Mouse (Mus musculus): ENCODE results near the gene Fggy. TPM values are rescaled to one million over a fixed set of nuclear protein-coding genes. Genes with fewer than 3 reads are reported as not detected.

Fggy gene
- total RNA-seq (2021) = 10 to 100 TPM; 15.7 to 18.3 TPM
- long read RNA-seq, experiment 1, transcript Fggy-202 (16 exons, 1,891 nt) = major isoform, 5 of 13 reads
- long read RNA-seq, experiment 1, partial matches to known transcripts = 0 of 13 reads
- long read RNA-seq, experiment 1, other reads (novel, unspliced or antisense) = 8 of 13 reads
- long read RNA-seq, experiment 2, partial matches to known transcripts = 1 of 13 reads
- long read RNA-seq, experiment 2, other reads (novel, unspliced or antisense) = 8 of 13 reads

DNA sequence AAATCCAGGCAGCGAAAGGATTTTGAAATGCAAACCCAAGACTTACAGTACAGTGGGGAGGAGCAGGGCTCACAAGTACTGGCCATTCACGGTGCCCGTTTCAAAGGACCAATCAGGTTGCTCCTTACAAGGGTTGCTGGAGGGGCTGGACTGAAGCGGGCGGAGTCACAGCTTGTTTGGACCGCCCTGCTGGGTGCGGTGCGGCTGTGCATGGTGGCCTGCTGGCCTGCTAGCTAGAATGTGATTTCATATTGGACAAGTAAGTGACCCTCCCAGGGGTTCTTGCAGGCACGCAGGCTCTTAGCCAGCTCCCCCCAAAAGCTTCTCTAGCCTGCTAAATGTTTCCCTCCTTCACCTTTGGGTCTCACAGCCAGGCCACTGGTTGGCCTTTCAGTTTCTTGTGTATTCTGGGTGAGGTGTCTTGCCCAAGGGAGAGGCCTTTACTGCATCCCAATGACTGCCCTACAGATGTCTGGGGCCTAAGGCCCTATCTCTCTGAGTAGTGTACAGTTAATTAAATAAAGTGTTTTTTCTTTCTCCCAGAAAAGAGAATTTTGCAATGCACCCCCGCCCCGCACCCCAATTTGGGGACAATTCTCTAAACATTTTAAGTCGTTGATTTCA, at the start of gene Fggy:
TSS of gene Fggy (plus strand) at position 175 of the 624 bp plus-strand sequence.
- DNase-seq (ENCODE audit: extremely low spot score in 1 of 2, low spot score in 2 of 2) = peak; percentile 96 to 99
- H3K4me3 ChIP-seq = peak within 1 kb of the TSS; percentile 67
- H3K27ac ChIP-seq = peak within 1 kb of the TSS; percentile 91
- TF ChIP-seq CTCF (IDR thresholded peaks at IDR 0.05) = peak; percentile 37
- intact Hi-C loops (cut with DNase I) = loop anchor here (1.0 kb wide), 1 partner anchor 504 kb away; no protein-coding TSS in a partner anchor

GRCm38 (mm10) chr4:95507946-95508311, 49.4 kb upstream of the Fggy start:
- Histone ChIP-seq H3K27ac (no peak overlapping the region), H3K4me3 (no peak overlapping the region)
- DNase-seq (ENCODE audit: extremely low spot score in 1 of 2, low spot score in 2 of 2) = no peak
- TF ChIP-seq CTCF (IDR thresholded peaks at IDR 0.05) = no peak
- intact Hi-C loops (cut with DNase I) = no loop called here

GRCm38 (mm10) chr4:95518382-95518781, 38.9 kb upstream of the Fggy start:
- Histone ChIP-seq H3K4me3 (no peak overlapping the region), H3K27ac (no peak overlapping the region)
- no peak for TF ChIP-seq CTCF (IDR thresholded peaks at IDR 0.05)
- intact Hi-C loops (cut with DNase I) = no loop called here
- no peak for DNase-seq (ENCODE audit: extremely low spot score in 1 of 2, low spot score in 2 of 2)

GRCm38 (mm10) chr4:95519975-95520642, 37.2 kb upstream of the Fggy start:
- Histone ChIP-seq H3K27ac (no peak overlapping the region), H3K4me3 (no peak overlapping the region)
- TF ChIP-seq CTCF (IDR thresholded peaks at IDR 0.05) = no peak
- intact Hi-C loops (cut with DNase I) = no loop called here
- no peak for DNase-seq (ENCODE audit: extremely low spot score in 1 of 2, low spot score in 2 of 2)

DNA sequence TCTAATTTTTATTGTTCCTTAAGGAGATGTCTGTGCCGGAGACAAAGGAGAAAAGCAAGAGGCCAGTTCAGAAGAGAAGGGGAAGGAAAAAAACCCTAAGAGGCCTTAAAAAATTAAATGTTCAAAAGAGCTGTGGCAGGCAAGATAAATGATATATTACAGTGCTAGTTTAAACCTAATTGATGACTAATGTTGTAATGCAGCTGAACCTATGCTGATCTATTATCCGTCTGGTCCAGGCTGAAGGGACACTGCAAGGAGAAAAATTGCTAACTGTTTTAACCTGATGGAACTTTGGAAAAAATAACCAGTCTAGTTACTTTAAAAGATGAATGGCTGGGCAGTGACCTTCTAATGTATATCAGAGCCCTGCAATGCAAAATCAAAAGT, 36.7 kb upstream of the Fggy start:
- Histone ChIP-seq H3K27ac (no peak overlapping the region), H3K4me3 (no peak overlapping the region)
- no peak for DNase-seq (ENCODE audit: extremely low spot score in 1 of 2, low spot score in 2 of 2)
- intact Hi-C loops (cut with DNase I) = no loop called here
- TF ChIP-seq CTCF (IDR thresholded peaks at IDR 0.05) = no peak

- no peak for TF ChIP-seq CTCF (IDR thresholded peaks at IDR 0.05)
- Histone ChIP-seq H3K4me3 (no peak overlapping the region), H3K27ac (no peak overlapping the region)
- intact Hi-C loops (cut with DNase I) = no loop called here
- DNase-seq (ENCODE audit: extremely low spot score in 1 of 2, low spot score in 2 of 2) = no peak
Observed at GRCm38 (mm10) chr4:95526588-95526987, 30.7 kb upstream of the Fggy start.

DNA sequence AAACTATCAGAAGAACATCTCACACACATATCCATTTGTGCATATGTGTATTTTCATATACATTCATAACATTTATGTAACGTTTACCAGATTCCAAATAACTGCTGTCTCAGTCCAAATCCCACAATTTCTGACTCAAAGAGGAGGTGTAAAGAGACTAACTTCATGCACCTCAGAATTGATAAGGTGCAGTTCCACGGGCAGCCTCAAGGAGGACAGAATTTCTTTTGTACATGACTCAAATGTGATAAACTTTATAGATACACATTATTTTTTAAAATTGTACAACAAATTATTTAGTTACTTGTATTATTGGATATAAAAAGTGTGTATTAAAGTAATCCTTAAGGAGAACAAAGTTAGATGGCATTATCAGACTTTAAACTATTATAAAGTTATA, 26.6 kb upstream of the Fggy start:
- Histone ChIP-seq H3K4me3 (no peak overlapping the region), H3K27ac (no peak overlapping the region)
- no peak for DNase-seq (ENCODE audit: extremely low spot score in 1 of 2, low spot score in 2 of 2)
- TF ChIP-seq CTCF (IDR thresholded peaks at IDR 0.05) = peak; percentile 33
- intact Hi-C loops (cut with DNase I) = no loop called here

GRCm38 (mm10) chr4:95533946-95534345, 23.4 kb upstream of the Fggy start:
- intact Hi-C loops (cut with DNase I) = no loop called here

DNA sequence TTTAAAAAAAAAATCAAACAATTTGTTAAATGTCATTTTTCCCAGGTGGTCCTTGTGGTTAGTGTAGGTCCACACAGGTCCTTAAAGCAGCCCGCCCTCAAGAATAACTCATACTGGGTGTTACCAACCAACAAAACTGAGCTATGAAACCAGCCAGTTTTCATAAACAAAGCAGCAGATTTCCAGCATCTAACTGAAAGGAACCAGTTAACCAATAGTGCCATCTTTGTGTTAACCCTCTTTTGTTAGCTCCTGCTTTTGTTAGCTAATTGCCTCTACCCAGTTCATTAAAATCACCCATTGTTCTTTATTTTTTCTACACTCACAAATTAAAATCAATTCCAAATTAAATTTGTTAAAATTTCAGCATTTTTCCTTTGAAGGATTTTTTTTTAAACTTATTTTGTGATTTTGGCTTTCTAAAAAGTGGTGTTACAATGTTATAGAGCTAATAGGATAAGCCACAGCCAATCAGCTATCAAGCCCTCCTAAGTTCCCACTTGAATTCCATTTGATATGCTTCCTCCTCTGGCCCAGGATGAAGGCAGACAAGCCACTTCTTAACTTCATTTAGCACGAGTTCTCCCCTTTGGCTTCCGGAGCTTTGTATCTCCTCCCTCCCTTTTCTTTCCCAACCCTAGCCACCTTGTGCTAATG, 15.8 kb upstream of the Fggy start:
- Histone ChIP-seq H3K4me3 (no peak overlapping the region), H3K27ac (no peak overlapping the region)
- intact Hi-C loops (cut with DNase I) = no loop called here
- DNase-seq (ENCODE audit: extremely low spot score in 1 of 2, low spot score in 2 of 2) = no peak
- TF ChIP-seq CTCF (IDR thresholded peaks at IDR 0.05) = no peak

More at GRCm38 (mm10) chr4:95533946-95534345, 23.4 kb upstream of the Fggy start:
- Histone ChIP-seq H3K27ac (no peak overlapping the region), H3K4me3 (no peak overlapping the region)
- TF ChIP-seq CTCF (IDR thresholded peaks at IDR 0.05) = no peak
- no peak for DNase-seq (ENCODE audit: extremely low spot score in 1 of 2, low spot score in 2 of 2)

DNA sequence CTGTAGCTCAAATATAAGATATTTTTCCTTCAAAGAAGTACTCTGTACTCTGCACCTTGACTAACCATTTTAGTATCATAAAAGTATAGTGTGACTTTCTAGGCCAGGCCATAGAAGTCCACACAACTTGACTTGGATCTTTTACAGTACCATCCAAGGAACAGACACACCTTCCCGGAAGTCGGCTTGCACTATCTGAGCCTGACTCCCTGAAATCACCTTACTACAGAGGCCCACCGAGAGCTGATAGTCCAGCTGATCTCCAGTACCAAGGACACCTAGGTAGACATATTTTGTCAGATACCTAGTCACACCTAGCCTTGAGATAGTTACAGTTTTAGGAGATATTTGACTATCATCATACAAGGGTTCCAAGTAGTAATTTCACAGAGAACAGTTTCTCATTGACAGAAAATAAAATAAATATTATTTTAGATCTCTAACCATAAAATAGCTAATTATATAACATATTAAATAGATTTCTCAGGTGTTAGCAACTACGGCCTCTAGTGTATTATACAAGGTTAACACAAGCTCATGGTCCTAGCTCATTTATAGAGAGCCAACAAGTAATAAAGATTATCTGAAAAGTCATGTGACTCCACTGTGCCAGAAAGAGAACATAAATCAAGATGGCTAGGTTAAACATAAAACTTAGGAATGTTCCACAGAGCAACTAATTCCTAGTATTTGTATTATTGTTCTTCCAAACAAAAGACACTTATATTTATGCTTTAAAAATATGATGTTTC, 15.1 kb upstream of the Fggy start:
- no peak overlapping the region for H3K27ac ChIP-seq
- DNase-seq (ENCODE audit: extremely low spot score in 1 of 2, low spot score in 2 of 2) = no peak
- intact Hi-C loops (cut with DNase I) = no loop called here
- no peak for TF ChIP-seq CTCF (IDR thresholded peaks at IDR 0.05)
- no peak overlapping the region for H3K4me3 ChIP-seq

- DNase-seq (ENCODE audit: extremely low spot score in 1 of 2, low spot score in 2 of 2) = no peak
- no peak for TF ChIP-seq CTCF (IDR thresholded peaks at IDR 0.05)
- no peak overlapping the region for H3K4me3 ChIP-seq
- intact Hi-C loops (cut with DNase I) = no loop called here
- no peak overlapping the region for H3K27ac ChIP-seq
Observed at GRCm38 (mm10) chr4:95543529-95543928, 13.8 kb upstream of the Fggy start.
